Mouse (Mus musculus) midbrain, postnatal 0 days (tissue): ENCODE measurements at regions not wholly inside any gene's neighbourhood (a gene's known extent, or its start where the extent isn't known, plus 50 kb on each side); places are given as distances from the start of the nearest gene placed in this dataset.

Experiments
- ATAC-seq: fragments of 200-750 bp; cut with Nextera tagmentation; 2 replicates; pipeline ENCODE4 v1.8.0; 2017; ENCODE audit warnings: moderate number of reproducible peaks, mild to moderate bottlenecking, moderate TSS enrichment, moderate library complexity; ENCODE audit not compliant: low FRiP score
- DNase-seq: peaks from one replicate; pipeline ENCODE4 v3.0.0-alpha.2; 2015; ENCODE audit warnings: low spot score
- H3K27ac ChIP-seq: fragments of 300-500 bp; sonication (generic); 2 replicates; pipeline ENCODE4 v1.5.1; 2014; ENCODE audit warnings: low read depth, mild to moderate bottlenecking, low read length, mixed read lengths
- H3K27me3 ChIP-seq: fragments of 300-500 bp; sonication (generic); 2 replicates; pipeline ENCODE4 v1.6.1; 2014; ENCODE audit warnings: low read length, control low read depth, mixed read lengths; ENCODE audit not compliant: insufficient read depth
- H3K36me3 ChIP-seq: fragments of 300-500 bp; sonication (generic); 2 replicates; pipeline ENCODE4 v1.6.1; 2014; ENCODE audit warnings: low read length, control low read depth, mixed read lengths; ENCODE audit not compliant: insufficient read depth
- H3K4me1 ChIP-seq: fragments of 300-500 bp; sonication (generic); 2 replicates; pipeline ENCODE4 v1.6.1; 2014; ENCODE audit warnings: mild to moderate bottlenecking, control low read depth, antibody characterized with exemption, low read length, mixed read lengths; ENCODE audit not compliant: insufficient read depth
- H3K4me2 ChIP-seq: fragments of 300-500 bp; sonication (generic); 2 replicates; pipeline ENCODE4 v1.6.1; 2014; ENCODE audit warnings: low read depth, mild to moderate bottlenecking, low read length, mixed read lengths; ENCODE audit not compliant: poor library complexity, severe bottlenecking
- H3K4me3 ChIP-seq: fragments of 300-500 bp; sonication (generic); 2 replicates; pipeline ENCODE4 v1.5.1; 2014; ENCODE audit warnings: low read depth, mild to moderate bottlenecking, low read length, moderate library complexity
- H3K9ac ChIP-seq: fragments of 300-500 bp; sonication (generic); replicated peaks from 2 replicates; pipeline ENCODE4 v1.6.1; 2014; ENCODE audit warnings: mild to moderate bottlenecking, low read length, moderate library complexity, mixed read lengths; ENCODE audit not compliant: poor library complexity, severe bottlenecking
- H3K9me3 ChIP-seq: fragments of 300-500 bp; sonication (generic); 2 replicates; pipeline ENCODE4 v1.6.1; 2016; ENCODE audit warnings: low read length, control low read depth
- CTCF ChIP-seq: IDR thresholded peaks from 2 replicates; pipeline ENCODE4 v1.5.1; 2016; ENCODE audit warnings: antibody characterized with exemption, mild to moderate bottlenecking

GRCm38 (mm10) chr3:111553358-111553757 is 1302.6 kb upstream of the Prmt6 start:
- ATAC-seq (no peak), DNase-seq (no peak)
- Histone ChIP-seq H3K9ac (no peak overlapping the region), H3K27me3 (no peaks in the 10 kb centered on the region), H3K36me3 (no peaks in the 10 kb centered on the region), H3K4me3 (no peak overlapping the region), H3K9me3 (no peaks in the 10 kb centered on the region), H3K4me1 (no peaks in the 10 kb centered on the region), H3K4me2 (no peak overlapping the region), H3K27ac (no peak overlapping the region)
- peak; percentile 49 for TF ChIP-seq CTCF
